Mouse (Mus musculus) hindbrain, embryonic 14.5 days (tissue): ENCODE measurements around the gene Prrg2. TPM values are rescaled to one million over a fixed set of nuclear protein-coding genes. Genes with fewer than 3 reads are reported as not detected.

Experiments
- ATAC-seq: fragments of 200-750 bp; cut with Nextera tagmentation; 2 replicates; pipeline ENCODE4 v1.8.0; 2017; ENCODE audit warnings: moderate number of reproducible peaks, mild to moderate bottlenecking, moderate TSS enrichment, moderate library complexity; ENCODE audit not compliant: low FRiP score
- DNase-seq: peaks from one replicate; pipeline ENCODE4 v3.0.0-alpha.2; 2015; ENCODE audit warnings: low spot score
- H3K27ac ChIP-seq: fragments of 300-500 bp; sonication (generic); 2 replicates; pipeline ENCODE4 v1.5.1; 2014; ENCODE audit warnings: mild to moderate bottlenecking, moderate library complexity
- H3K27me3 ChIP-seq: fragments of 300-500 bp; sonication (generic); 2 replicates; pipeline ENCODE4 v1.6.1; 2014; ENCODE audit warnings: mild to moderate bottlenecking, low read length, mixed read lengths; ENCODE audit not compliant: control insufficient read depth, insufficient read depth
- H3K36me3 ChIP-seq: fragments of 300-500 bp; sonication (generic); replicated peaks from 2 replicates; pipeline ENCODE4 v1.6.1; 2014; ENCODE audit not compliant: control insufficient read depth, insufficient read depth
- H3K4me1 ChIP-seq: fragments of 300-500 bp; sonication (generic); replicated peaks from 2 replicates; pipeline ENCODE4 v1.6.1; 2014; ENCODE audit warnings: antibody characterized with exemption, low read length, mixed read lengths; ENCODE audit not compliant: control insufficient read depth, insufficient read depth
- H3K4me2 ChIP-seq: fragments of 300-500 bp; sonication (generic); replicated peaks from 2 replicates; pipeline ENCODE4 v1.6.1; 2014; ENCODE audit warnings: mild to moderate bottlenecking, moderate library complexity
- H3K4me3 ChIP-seq: fragments of 300-500 bp; sonication (generic); replicated peaks from 2 replicates; pipeline ENCODE4 v1.5.1; 2014; ENCODE audit warnings: mild to moderate bottlenecking, low read length
- H3K9ac ChIP-seq: fragments of 300-500 bp; sonication (generic); 2 replicates; pipeline ENCODE4 v1.6.1; 2014
- H3K9me3 ChIP-seq: fragments of 300-500 bp; sonication (generic); 2 replicates; pipeline ENCODE4 v1.6.1; 2016; ENCODE audit warnings: low read length; ENCODE audit not compliant: control insufficient read depth
- WGBS: fragments of 180-500 bp; shearing (Covaris S2); extraction: QIAGEN DNeasy Blood & Tissue Kit; methylation state at CpG from one replicate; pipeline ENCODE4 v1.1.7; 2014; 5-methylcytosine and 5-hydroxymethylcytosine counted together
- polyA plus RNA-seq: library from polyadenylated mRNA; unstranded; fragments of >200 nt; fragmentation: Nextera tagmentation; extraction: Ambion mirVana; gene quantifications from 2 replicates; pipeline ENCODE4 v1.2.1, GENCODE M21; 2014

Gene Prrg2
- polyA plus RNA-seq, 1 experiment from 2014 or later = 12.8 TPM

DNA sequence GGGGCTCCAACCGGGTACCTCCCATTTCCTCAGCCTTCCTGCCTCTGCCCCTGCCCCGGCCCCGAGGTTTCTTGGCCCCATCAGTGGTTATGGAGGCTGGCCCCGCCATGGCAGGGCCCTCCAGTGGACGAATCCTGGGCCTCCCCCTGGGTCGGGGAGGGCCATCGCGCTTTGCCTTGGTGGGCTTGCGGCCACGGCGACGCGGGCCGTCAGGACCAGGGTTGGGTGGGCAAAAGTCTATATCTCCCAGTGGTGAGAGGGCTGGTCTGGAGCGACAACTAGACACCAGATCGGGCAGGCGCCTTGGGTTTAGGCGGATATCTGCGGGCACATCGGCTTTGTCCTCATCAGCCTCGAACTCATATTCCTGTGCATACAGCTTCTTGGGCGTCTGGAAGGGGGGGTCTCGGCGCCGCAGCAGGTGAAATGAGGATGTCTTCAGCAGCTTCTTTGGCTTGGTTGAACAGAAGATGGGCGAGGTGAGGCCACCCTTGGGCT, 15.6 kb downstream of the Prrg2 start:
- no peaks in the 10 kb centered on the region for H3K27me3 ChIP-seq
- DNase-seq (no peak), ATAC-seq (no peak)
- peaks cover 15% of the 10 kb centered on the region for H3K4me1 ChIP-seq
- H3K27ac ChIP-seq = no peak overlapping the region
- H3K4me3 ChIP-seq = no peak overlapping the region
- 94% methylated on average over 26 of the region's 26 CpGs for WGBS
- no peaks in the 10 kb centered on the region for H3K9me3 ChIP-seq
- no peak overlapping the region for H3K9ac ChIP-seq
- no peak overlapping the region for H3K4me2 ChIP-seq
- peaks cover 84% of the 10 kb centered on the region for H3K36me3 ChIP-seq

DNA sequence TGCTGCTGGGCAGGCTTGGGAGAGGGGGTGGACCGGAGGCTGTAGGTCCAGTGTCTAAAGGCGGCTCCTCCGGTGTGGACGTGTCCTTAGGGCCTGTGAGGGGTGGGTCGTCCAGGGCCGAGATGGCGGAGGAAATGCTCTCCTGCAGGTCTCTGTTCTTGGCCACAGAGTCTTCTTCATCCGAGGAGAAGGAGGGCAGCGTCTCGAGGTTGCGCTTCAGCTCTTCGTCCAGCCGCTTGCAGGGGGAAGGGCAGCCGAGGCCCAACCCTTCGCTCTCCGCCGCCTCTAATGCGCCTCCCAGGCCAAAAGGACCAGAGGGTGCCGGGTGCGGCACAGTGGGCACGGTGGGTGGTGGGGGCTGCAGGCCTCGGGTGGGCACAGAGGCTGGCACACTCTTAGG, 16.7 kb downstream of the Prrg2 start:
- Histone ChIP-seq H3K27ac (no peak overlapping the region), H3K9ac (no peak overlapping the region), H3K36me3 (peaks cover 95% of the 10 kb centered on the region), H3K4me3 (no peak overlapping the region), H3K9me3 (no peaks in the 10 kb centered on the region), H3K4me2 (no peak overlapping the region), H3K27me3 (no peaks in the 10 kb centered on the region), H3K4me1 (peaks cover 5% of the 10 kb centered on the region)
- DNase-seq (no peak), ATAC-seq (no peak)
- 92% methylated on average over 22 of the region's 22 CpGs for WGBS

DNA sequence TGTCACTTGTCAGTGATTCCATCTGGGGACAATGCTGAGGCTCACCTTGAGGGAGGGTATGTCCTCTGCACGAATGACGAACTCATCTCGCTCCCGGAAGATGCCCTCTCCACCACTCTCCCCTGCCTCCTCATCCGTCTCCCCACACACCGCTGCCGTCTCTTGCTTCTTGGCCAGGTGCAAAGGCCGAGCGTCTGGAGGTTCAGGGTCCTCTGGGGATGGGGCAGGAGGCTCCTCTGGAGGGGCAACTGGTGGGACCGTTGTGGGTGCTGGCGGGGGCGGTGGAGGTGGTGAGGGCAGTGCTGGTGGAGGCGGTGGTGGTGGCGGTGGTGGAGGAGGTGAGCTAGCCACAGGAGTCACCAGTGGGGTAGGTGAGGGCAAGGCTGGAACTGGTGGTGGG, 19.2 kb downstream of the Prrg2 start:
- Histone ChIP-seq H3K36me3 (peaks cover 98% of the 10 kb centered on the region), H3K4me2 (no peak overlapping the region), H3K4me1 (no peaks in the 10 kb centered on the region), H3K9me3 (no peaks in the 10 kb centered on the region), H3K9ac (no peak overlapping the region), H3K4me3 (no peak overlapping the region), H3K27me3 (no peaks in the 10 kb centered on the region), H3K27ac (no peak overlapping the region)
- 94% methylated on average over 14 of the region's 14 CpGs for WGBS
- ATAC-seq (no peak), DNase-seq (no peak)

DNA sequence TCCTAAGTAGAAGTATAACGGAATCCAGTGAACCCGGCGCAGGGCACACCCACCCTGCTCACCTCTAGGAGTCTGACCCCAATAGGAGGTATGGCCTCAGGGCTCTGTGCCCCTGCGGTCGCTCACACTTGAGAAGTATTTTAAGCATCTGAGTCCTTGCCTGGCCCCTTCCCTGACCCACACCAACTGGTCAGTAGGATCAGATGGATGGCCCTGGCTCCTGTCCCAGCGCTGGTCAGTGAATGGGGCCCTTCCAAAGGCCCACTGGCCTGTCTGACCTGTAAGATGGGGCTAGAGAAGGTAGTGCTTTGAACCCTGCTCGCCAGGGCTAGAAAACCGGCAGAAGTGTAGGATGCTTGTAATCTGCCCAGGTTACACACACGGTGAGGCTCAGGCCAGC, 21.6 kb downstream of the Prrg2 start:
- Histone ChIP-seq H3K27ac (no peak overlapping the region), H3K9me3 (no peaks in the 10 kb centered on the region), H3K4me2 (no peak overlapping the region), H3K27me3 (no peaks in the 10 kb centered on the region), H3K4me1 (no peaks in the 10 kb centered on the region), H3K4me3 (no peak overlapping the region), H3K9ac (no peak overlapping the region), H3K36me3 (peaks cover 98% of the 10 kb centered on the region)
- DNase-seq (no peak), ATAC-seq (no peak)
- WGBS = 92% methylated on average over 9 of the region's 9 CpGs

DNA sequence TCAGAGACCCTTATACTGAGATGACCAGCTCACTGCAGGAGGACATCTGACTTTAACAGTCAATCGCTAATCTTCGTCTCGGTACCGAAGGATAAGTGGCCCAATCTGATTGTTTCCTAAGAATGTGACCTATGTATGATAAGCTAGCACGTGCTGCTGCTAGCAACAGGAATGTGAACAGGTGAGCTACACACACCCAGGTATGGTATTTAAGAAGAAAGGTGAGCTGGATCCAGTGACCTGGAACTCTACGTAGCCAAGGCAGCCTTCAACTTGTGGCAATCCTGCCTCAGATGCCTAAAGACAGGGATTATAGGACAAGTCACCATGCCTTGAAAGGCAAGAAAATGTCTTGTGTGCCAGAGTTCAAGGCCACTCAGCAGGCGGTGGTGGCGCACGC, 24.1 kb downstream of the Prrg2 start:
- ATAC-seq = no peak
- no peaks in the 10 kb centered on the region for H3K9me3 ChIP-seq
- no peaks in the 10 kb centered on the region for H3K4me1 ChIP-seq
- H3K4me2 ChIP-seq = no peak overlapping the region
- no peak overlapping the region for H3K9ac ChIP-seq
- H3K4me3 ChIP-seq = no peak overlapping the region
- H3K27ac ChIP-seq = no peak overlapping the region
- 98% methylated on average over 9 of the region's 9 CpGs for WGBS
- DNase-seq = no peak
- H3K27me3 ChIP-seq = no peaks in the 10 kb centered on the region
- peaks cover 98% of the 10 kb centered on the region for H3K36me3 ChIP-seq

DNA sequence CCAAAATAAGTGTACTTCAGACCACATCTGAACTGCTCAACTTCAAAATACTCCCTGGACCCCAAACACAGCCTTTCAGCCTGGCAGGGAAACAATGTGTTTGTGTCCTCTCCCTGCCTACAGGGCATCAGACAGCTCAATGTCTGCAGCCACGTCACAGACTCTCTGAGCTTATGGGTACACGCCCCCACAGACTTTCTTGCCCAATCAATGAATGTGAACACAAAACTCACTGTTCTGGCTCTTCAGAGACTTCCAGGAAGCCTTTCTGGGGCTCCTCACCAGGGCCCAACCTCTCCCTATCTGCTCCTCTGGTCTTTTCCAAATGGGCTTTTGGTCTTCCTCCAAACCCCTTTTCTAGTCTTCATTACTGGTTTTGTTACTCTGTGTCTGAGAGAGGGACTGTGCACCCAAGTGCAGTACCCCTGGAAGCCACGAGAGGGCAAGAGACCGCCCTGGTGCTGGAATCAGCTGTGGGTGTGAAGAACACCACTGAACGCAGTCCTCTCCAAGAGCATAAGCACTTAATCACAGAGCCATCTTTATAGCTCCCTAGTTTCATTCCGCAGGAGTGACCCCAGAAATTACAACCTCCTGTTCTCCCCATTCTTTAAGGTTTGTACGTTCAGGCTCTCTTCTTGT, 24.6 kb downstream of the Prrg2 start:
- Histone ChIP-seq H3K36me3 (peaks cover 98% of the 10 kb centered on the region), H3K4me1 (no peaks in the 10 kb centered on the region), H3K4me2 (no peak overlapping the region), H3K9ac (no peak overlapping the region), H3K9me3 (no peaks in the 10 kb centered on the region), H3K27me3 (no peaks in the 10 kb centered on the region), H3K4me3 (no peak overlapping the region), H3K27ac (no peak overlapping the region)
- no peak for DNase-seq
- 71% methylated on average over 7 of the region's 7 CpGs for WGBS
- no peak for ATAC-seq

DNA sequence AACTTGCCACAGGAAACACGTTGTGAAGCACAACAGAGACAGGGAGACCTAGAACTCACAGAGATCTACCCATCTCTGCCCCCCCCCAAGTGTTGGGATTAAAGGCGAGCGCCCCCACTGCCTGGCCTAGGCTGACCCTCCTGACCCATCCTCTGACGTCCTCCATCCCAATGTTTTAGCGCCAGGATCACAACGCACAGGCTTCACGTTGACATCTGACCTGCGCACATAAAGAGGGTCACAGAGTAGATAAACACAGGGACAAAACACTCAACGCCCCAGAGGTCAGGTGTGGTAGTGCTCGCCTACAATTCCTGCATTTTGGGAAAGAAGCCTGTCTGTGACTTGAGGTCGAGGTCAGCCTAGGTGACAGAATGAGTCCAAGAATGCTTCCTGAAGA, 25.8 kb downstream of the Prrg2 start:
- no peaks in the 10 kb centered on the region for H3K4me1 ChIP-seq
- no peak overlapping the region for H3K4me2 ChIP-seq
- no peak overlapping the region for H3K4me3 ChIP-seq
- DNase-seq (no peak), ATAC-seq (no peak)
- H3K9me3 ChIP-seq = no peaks in the 10 kb centered on the region
- H3K36me3 ChIP-seq = peaks cover 98% of the 10 kb centered on the region
- no peak overlapping the region for H3K27ac ChIP-seq
- no peak overlapping the region for H3K9ac ChIP-seq
- 93% methylated on average over 11 of the region's 11 CpGs for WGBS
- no peaks in the 10 kb centered on the region for H3K27me3 ChIP-seq

DNA sequence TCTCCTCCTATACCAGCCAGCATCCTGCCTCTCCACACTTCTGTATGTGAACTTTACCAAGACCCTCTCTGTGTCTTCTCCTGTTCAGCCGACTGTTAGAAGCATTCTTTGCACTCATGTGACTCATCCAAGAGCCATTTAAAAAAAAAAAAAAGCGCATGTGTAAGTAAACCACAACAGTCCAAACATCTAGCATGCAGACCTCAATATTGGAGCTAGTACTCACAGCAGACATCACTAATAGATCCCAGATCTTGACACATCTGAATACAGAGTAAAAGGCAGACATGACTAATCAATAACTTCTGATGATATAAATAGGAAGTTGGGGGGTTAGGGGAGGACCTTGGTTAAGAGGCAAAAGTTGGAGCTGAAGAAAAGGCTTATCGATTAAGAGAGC, 26.8 kb downstream of the Prrg2 start:
- Histone ChIP-seq H3K27ac (no peak overlapping the region), H3K9ac (no peak overlapping the region), H3K4me2 (no peak overlapping the region), H3K4me1 (no peaks in the 10 kb centered on the region), H3K36me3 (peaks cover 98% of the 10 kb centered on the region), H3K27me3 (no peaks in the 10 kb centered on the region), H3K4me3 (no peak overlapping the region), H3K9me3 (no peaks in the 10 kb centered on the region)
- WGBS = 96% methylated on average over 3 of the region's 3 CpGs
- DNase-seq = no peak
- ATAC-seq = no peak

DNA sequence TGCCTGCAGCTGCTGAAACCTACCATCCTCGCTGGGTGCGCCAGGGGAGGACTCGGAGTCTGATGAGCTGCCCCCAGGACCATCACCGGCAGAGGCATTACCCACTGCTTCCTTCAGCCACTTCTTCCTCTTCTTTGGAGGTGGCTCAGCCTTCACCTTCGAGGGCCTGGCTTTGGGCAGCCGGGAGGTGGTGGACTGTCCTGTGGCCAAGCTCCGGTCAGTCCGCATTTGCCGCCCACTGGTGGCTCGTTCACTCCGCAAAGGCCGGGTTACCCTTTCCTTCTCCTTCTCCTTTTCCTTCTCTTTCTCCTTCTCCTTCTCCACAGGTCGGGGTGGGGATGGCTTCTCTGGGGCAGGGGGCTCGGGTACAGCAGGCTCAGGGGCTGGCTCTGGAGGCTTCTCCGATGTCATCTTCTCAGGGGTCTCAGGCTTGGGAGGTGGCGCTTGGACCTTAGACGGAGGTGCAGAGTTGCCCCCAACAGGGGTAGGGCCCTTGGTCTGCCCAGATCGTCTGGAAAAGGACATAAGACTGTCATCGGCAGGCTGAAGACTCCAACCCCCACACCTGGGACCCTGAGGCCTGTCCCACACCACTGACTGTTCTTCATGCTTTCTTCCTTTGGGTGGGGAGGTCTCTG, 28.6 kb downstream of the Prrg2 start:
- WGBS = 95% methylated on average over 19 of the region's 19 CpGs
- no peak for DNase-seq
- Histone ChIP-seq H3K4me1 (no peaks in the 10 kb centered on the region), H3K27me3 (no peaks in the 10 kb centered on the region), H3K9me3 (no peaks in the 10 kb centered on the region), H3K4me2 (no peak overlapping the region), H3K27ac (no peak overlapping the region), H3K9ac (no peak overlapping the region), H3K4me3 (no peak overlapping the region), H3K36me3 (peaks cover 98% of the 10 kb centered on the region)
- no peak for ATAC-seq
